Mouse (Mus musculus) stomach, embryonic 15.5 days (tissue): Measurements from ENCODE around the gene Serpinb6b. TPM values are rescaled to one million over a fixed set of nuclear protein-coding genes. Genes with fewer than 3 reads are reported as not detected.
A peak's percentile ranks its signal among the peaks of the same experiment; 100 is the strongest.

ENCODE experiments used
- ATAC-seq: fragments of 200-750 bp; cut with Nextera tagmentation; 2 replicates; pipeline ENCODE4 v1.8.0; 2017; ENCODE audit warnings: low read depth, moderate number of reproducible peaks, moderate TSS enrichment; ENCODE audit not compliant: insufficient read depth, low FRiP score
- H3K27ac ChIP-seq: fragments of 300-500 bp; sonication (generic); 2 replicates; pipeline ENCODE4 v1.5.1; 2015; ENCODE audit warnings: mild to moderate bottlenecking, inconsistent platforms
- H3K27me3 ChIP-seq: fragments of 300-500 bp; sonication (generic); replicated peaks from 2 replicates; pipeline ENCODE4 v1.6.1; 2015; ENCODE audit warnings: inconsistent platforms
- H3K36me3 ChIP-seq: fragments of 300-500 bp; sonication (generic); 2 replicates; pipeline ENCODE4 v1.6.1; 2015; ENCODE audit warnings: inconsistent platforms
- H3K4me1 ChIP-seq: fragments of 300-500 bp; sonication (generic); 2 replicates; pipeline ENCODE4 v1.6.1; 2015; ENCODE audit warnings: inconsistent platforms
- H3K4me2 ChIP-seq: fragments of 300-500 bp; sonication (generic); 2 replicates; pipeline ENCODE4 v1.6.1; 2015; ENCODE audit warnings: mild to moderate bottlenecking, inconsistent platforms
- H3K4me3 ChIP-seq: fragments of 300-500 bp; sonication (generic); replicated peaks from 2 replicates; pipeline ENCODE4 v1.5.1; 2015; ENCODE audit warnings: inconsistent platforms
- H3K9ac ChIP-seq: fragments of 300-500 bp; sonication (generic); 2 replicates; pipeline ENCODE4 v1.6.1; 2015; ENCODE audit warnings: inconsistent platforms
- H3K9me3 ChIP-seq: fragments of 300-500 bp; sonication (generic); 2 replicates; pipeline ENCODE4 v1.6.1; 2016; ENCODE audit warnings: inconsistent platforms
- WGBS: fragments of 180-500 bp; shearing (Covaris S2); methylation state at CpG from one replicate; pipeline ENCODE4 v1.1.7; 2015; 5-methylcytosine and 5-hydroxymethylcytosine counted together
- polyA plus RNA-seq: library from polyadenylated mRNA; unstranded; fragments of >200 nt; fragmentation: Nextera tagmentation; extraction: Ambion mirVana; gene quantifications from 2 replicates; pipeline ENCODE4 v1.2.1, GENCODE M21; 2015

The Serpinb6b gene
- polyA plus RNA-seq, 1 experiment from 2014 or later = 5.7 TPM

DNA sequence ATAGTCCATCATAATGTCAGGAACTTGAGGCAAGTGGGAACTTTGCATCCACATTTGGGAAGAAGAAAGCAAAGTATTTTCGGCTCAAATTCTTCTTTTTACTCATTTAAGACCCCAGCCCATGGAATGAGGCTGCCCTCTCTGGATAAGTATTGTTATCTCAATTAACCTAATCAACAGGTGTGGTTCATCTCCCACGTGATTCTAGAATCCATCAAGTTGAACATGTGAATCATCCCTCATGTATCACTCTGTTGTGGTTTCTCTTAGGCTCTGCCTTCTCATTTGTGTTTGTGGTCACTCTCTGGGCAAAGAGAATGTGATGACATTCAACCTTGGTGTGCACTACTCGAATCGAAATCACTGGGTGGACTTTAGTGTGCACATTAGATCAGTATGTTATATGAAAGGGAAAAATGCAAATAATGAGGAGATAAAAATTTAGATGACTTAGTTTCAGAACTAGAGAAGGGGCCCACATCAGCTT, 17.6 kb downstream of the Serpinb6b start:
- no peaks in the 10 kb centered on the region for H3K4me1 ChIP-seq
- no peak for ATAC-seq
- H3K4me3 ChIP-seq = no peak overlapping the region
- no peak overlapping the region for H3K27ac ChIP-seq
- no peak overlapping the region for H3K4me2 ChIP-seq
- no peaks in the 10 kb centered on the region for H3K36me3 ChIP-seq
- no peaks in the 10 kb centered on the region for H3K27me3 ChIP-seq
- WGBS = 85% methylated on average over 4 of the region's 4 CpGs
- H3K9me3 ChIP-seq = no peaks in the 10 kb centered on the region
- no peak overlapping the region for H3K9ac ChIP-seq

DNA sequence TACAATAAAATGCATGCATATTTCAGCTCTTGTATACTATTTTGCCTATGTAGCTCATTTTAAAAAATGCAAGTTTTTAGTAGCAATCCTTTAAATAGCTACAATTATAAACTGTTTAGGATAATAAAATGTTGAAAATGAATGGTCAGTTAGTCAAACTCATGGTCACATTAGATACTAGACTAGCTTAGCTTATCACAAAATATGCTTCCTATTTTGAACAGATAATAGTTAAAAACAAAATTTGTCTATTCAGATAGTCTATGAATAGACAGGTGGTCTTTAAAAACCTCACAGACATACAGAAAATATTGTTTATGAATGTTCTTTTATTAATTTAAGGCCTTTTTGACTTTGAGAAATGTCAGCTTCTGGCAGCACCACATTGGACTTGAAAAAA, 21.2 kb downstream of the Serpinb6b start:
- no peaks in the 10 kb centered on the region for H3K9me3 ChIP-seq
- no peak overlapping the region for H3K4me2 ChIP-seq
- H3K36me3 ChIP-seq = no peaks in the 10 kb centered on the region
- H3K27ac ChIP-seq = no peak overlapping the region
- H3K9ac ChIP-seq = no peak overlapping the region
- no peak for ATAC-seq
- H3K4me3 ChIP-seq = no peak overlapping the region
- no peaks in the 10 kb centered on the region for H3K4me1 ChIP-seq
- H3K27me3 ChIP-seq = no peaks in the 10 kb centered on the region

DNA sequence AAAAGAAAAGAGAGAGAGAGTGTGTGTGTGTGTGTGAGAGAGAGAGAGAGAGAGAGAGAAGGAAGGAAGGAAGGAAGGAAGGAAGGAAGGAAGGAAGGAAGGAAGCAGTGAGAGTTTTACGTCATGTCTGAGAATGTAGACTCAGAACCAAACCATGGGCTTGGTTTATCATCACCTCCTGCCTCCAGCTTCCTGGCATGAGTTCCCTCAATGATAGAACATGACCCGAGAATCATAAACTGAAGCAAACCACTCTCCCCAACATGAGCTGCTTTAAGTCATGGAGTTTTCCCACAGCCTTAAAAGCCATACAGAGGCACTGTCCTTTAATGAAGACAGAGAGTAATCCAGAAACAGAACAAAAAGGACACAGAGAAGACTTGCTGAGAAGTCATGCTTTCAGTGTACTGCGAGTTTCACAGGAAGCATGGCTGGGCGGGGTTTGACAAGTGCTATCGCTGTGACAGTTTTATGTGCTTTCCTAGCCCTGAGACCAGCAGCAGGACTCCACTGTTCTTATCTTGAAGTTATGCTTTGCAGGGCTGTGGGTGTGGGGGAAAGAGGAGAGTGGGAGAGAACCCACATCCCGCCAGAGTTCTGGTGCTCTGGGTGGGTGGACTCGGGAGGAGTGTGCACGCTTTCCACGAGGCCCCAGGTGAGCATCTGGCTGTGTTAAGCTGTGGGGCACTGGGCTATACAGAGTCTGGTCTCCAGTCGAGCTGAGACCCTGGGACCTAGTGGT, 28.3 kb downstream of the Serpinb6b start:
- no peak overlapping the region for H3K4me2 ChIP-seq
- peak; percentile 94 for ATAC-seq
- no peaks in the 10 kb centered on the region for H3K27me3 ChIP-seq
- H3K4me1 ChIP-seq = 0 out of 2 replicates have a peak, but pooled peaks cover 2% of the 10 kb centered on the region
- no peaks in the 10 kb centered on the region for H3K36me3 ChIP-seq
- H3K27ac ChIP-seq = no peak overlapping the region
- H3K9me3 ChIP-seq = no peaks in the 10 kb centered on the region
- 51% methylated on average over 10 of the region's 10 CpGs for WGBS
- no peak overlapping the region for H3K9ac ChIP-seq
- H3K4me3 ChIP-seq = no peak overlapping the region

DNA sequence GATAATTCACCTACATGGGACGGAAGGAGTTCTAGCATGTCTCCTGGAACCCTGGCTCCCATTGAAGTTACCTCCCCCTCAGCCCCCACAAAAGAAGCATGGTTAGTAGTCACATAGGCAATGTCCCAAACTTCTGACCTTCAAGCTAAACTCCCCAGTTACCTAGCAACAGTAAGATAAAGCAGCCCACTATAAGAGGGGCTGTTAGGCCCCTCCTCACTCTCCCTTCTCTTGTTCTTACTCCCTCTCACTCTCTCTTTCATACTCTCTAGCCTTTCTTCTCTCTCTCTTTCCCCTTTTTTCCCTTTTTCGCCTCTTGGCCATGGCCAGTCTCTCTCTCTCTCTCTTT, 28.9 kb downstream of the Serpinb6b start:
- no peaks in the 10 kb centered on the region for H3K36me3 ChIP-seq
- no peak overlapping the region for H3K4me2 ChIP-seq
- 77% methylated on average over 2 of the region's 2 CpGs for WGBS
- H3K4me3 ChIP-seq = no peak overlapping the region
- H3K9ac ChIP-seq = no peak overlapping the region
- no peaks in the 10 kb centered on the region for H3K27me3 ChIP-seq
- H3K27ac ChIP-seq = no peak overlapping the region
- H3K9me3 ChIP-seq = no peaks in the 10 kb centered on the region
- H3K4me1 ChIP-seq = 0 out of 2 replicates have a peak, but pooled peaks cover 2% of the 10 kb centered on the region
- ATAC-seq = no peak

DNA sequence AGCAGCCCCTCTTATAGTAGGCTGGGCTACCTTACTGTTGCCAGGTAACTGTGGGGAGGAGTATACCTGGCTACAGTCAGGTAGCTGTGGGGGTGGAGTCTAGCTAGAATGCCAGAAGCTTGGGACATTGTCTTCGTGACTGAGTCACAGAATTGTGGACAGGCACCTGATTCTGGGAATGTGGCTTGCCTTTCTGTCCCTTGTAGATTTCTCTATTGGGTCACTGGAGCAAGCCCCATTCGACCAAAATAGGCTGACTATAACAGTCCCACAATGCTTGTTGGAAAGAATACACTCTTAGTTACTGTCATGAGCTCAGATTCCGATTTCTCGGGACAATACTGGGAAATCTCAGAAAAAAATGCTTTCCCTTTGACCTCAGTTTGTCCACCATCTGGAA, 30.0 kb downstream of the Serpinb6b start:
- WGBS = 64% methylated on average over 4 of the region's 4 CpGs
- Histone ChIP-seq H3K4me1 (0 out of 2 replicates have a peak, but pooled peaks cover 2% of the 10 kb centered on the region), H3K27ac (no peak overlapping the region), H3K4me2 (no peak overlapping the region), H3K4me3 (no peak overlapping the region), H3K9ac (no peak overlapping the region), H3K9me3 (no peaks in the 10 kb centered on the region), H3K27me3 (no peaks in the 10 kb centered on the region), H3K36me3 (no peaks in the 10 kb centered on the region)
- ATAC-seq = no peak

DNA sequence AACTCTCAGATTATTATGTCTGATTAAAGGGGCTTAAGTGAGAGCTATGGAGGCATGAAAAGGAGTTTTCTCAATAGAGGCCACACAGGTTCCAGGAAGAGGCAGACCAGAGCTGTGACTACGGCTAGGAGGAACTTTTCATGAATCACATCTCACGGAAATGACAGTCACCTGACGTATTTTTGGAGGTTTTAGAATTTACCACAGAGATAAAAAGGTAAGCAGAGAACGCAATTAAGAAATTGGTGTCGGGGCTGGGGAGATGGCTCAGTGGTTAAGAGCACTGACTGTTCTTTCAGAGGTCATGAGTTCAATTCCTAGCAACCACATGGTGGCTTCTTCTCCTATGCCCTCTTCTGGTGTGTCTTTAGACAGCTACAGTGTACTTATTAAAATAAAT, 36.3 kb downstream of the Serpinb6b start:
- H3K9ac ChIP-seq = no peak overlapping the region
- no peak for ATAC-seq
- H3K27ac ChIP-seq = no peak overlapping the region
- H3K4me2 ChIP-seq = no peak overlapping the region
- H3K36me3 ChIP-seq = no peaks in the 10 kb centered on the region
- 88% methylated on average over 5 of the region's 5 CpGs for WGBS
- peaks cover 6% of the 10 kb centered on the region for H3K4me1 ChIP-seq
- H3K4me3 ChIP-seq = no peak overlapping the region
- H3K9me3 ChIP-seq = no peaks in the 10 kb centered on the region
- no peaks in the 10 kb centered on the region for H3K27me3 ChIP-seq

DNA sequence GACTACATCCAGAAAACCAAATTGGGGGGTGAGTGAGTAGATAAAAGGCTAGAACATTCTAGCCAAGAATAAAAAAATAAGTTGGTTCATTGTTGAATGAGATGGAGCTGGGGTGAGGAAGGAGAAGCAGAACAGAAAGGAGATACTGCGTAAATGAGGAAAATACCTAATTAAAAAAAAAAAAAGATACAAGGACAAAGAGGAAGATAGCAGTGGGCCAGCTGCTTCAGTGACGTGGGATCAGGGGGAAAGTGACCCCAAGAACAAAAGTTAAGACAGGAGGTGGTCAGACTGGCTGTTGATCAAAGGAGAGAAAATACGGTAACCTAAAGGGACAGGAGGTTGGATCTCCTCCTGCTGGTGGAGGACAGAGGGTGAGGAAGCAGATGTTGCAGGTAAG, 37.9 kb downstream of the Serpinb6b start, which contains the start of gene Serpinb9:
Gene Serpinb9, plus strand, starts transcription at position 301 of the 400 bp plus-strand sequence.
- Histone ChIP-seq H3K9ac (no peak within 1 kb of the TSS), H3K27ac (peak within 1 kb of the TSS; percentile 87), H3K27me3 (no peaks in the 10 kb centered on the region), H3K4me3 (peak within 1 kb of the TSS; percentile 40), H3K9me3 (no peaks in the 10 kb centered on the region), H3K4me2 (peak within 1 kb of the TSS; percentile 56), H3K4me1 (peaks cover 6% of the 10 kb centered on the region), H3K36me3 (no peaks in the 10 kb centered on the region)
- ATAC-seq = no peak
- 90% methylated on average over 3 of the region's 3 CpGs for WGBS

DNA sequence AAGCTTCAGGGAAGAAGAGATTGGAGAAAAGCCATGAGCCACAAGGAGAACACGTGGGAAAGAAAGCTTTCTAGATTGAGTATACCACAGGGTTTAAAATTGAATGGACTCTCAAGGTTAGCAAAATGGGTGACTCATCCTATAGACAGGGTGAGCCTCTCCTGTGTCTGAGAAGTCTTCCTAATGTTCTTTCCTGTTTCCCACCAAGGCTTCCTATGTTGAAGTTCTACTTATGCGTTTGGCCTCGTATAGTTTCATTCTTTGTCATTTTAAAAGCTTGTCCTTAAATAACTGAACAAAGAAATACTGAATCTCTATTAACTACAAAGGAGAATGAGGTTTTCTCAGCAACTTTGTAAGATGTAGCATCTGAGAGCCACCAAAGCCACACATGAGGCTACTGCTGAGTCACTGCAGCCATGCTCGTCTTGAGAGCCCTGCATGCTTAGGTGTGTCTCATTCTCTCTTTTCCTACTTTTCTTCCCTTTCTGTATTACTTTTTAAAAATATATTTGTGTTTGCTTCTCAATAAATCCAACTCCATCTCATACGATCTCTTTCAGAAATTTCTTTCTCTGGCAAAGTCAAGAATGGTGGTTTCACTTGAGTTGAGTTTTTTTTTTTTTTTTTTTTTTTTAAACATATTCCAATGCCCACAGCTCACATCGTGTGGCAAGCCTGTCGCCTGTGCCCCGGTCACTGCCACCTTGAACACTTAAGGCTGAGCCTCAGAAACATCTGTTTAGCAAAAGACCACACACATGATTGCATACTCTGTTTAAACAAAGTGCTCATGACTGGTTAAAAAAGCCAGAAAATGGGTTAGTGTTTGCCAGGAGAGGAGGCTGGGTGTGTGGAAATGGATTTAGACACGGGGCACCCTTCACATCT, 38.8 kb downstream of the Serpinb6b start:
- H3K9me3 ChIP-seq = no peaks in the 10 kb centered on the region
- no peak; the same call in 1 of the 2 replicates for ATAC-seq
- no peaks in the 10 kb centered on the region for H3K36me3 ChIP-seq
- peak overlapping the region; percentile 56 for H3K4me2 ChIP-seq
- H3K27ac ChIP-seq = peak overlapping the region; percentile 87
- peaks cover 6% of the 10 kb centered on the region for H3K4me1 ChIP-seq
- H3K9ac ChIP-seq = no peak overlapping the region
- H3K4me3 ChIP-seq = peak overlapping the region; percentile 40
- H3K27me3 ChIP-seq = no peaks in the 10 kb centered on the region
- 46% methylated on average over 9 of the region's 9 CpGs for WGBS

DNA sequence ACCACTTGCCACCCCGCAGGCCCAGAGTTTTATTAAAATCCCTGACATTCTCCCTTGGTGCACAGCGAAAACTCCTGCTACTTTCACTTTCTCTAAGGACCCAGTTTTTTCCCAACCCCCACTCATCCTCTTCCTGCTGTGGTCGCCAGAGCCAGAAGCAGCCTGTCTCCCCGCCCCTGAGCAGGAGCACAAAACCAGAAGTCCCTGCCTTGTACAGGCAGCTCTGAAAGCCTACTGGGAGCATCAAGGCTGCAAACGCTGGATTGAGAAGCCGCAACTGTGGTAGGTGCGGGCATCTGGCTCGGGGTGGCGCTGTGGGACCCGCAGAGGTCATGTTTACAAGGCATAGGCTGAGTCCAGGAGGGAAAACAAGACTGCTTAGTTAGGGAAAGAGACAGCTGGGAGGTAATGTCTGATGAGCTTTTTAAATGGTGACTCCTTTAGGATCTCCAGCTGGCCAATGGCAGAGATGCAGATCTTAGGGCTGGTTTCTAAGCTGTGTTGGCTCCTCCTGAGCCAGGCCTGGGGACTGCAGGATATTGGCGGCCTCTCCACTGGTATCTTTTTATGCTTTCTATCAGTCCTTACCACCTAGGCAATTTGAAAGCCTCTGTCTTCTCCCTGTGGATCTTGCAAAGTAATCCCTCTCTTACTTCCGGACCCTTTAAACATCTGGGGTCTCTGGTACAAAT, 39.6 kb downstream of the Serpinb6b start:
- Histone ChIP-seq H3K9me3 (no peaks in the 10 kb centered on the region), H3K9ac (0 out of 2 replicates have a peak overlapping the region, but pooled peaks have one; percentile 16), H3K4me1 (peaks cover 6% of the 10 kb centered on the region), H3K27me3 (no peaks in the 10 kb centered on the region), H3K4me2 (peak overlapping the region; percentile 56), H3K27ac (peak overlapping the region; percentile 87), H3K4me3 (peak overlapping the region; percentile 40), H3K36me3 (no peaks in the 10 kb centered on the region)
- peak; percentile 93 for ATAC-seq
- 10% methylated on average over 12 of the region's 12 CpGs for WGBS

DNA sequence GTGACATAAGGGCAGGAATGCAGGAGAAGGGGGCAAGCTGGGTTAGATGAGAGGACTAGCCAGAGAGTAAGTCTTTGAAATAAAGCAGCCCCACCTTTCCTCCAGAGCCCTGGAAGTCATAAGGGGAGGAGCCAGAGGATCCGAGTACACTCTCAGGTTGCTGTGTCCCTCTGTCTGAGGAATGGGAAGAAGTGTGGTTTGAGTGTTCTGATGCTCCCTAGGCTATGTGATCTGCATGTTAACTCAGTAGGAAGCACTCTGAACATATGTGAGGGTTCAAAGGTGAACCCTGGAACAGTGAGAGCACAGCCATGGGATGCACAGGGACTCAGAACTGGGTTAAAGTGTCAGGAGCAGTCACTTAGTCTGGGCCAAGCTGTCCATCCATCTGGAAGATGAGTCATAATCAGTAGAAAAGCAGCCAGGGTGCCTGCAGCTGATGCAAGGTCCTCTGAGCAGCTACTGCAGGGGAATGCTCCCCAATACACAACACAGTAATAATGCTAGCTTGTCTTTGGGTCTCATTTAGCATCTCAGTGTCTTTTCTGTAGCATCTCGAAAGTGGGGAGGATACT, 40.6 kb downstream of the Serpinb6b start:
- Histone ChIP-seq H3K27me3 (no peaks in the 10 kb centered on the region), H3K4me3 (no peak overlapping the region), H3K27ac (no peak overlapping the region), H3K4me1 (peaks cover 6% of the 10 kb centered on the region), H3K4me2 (peak overlapping the region; percentile 56; the same call in 1 of the 2 replicates), H3K9me3 (no peaks in the 10 kb centered on the region), H3K9ac (no peak overlapping the region), H3K36me3 (no peaks in the 10 kb centered on the region)
- no peak for ATAC-seq
- WGBS = 60% methylated on average over 2 of the region's 2 CpGs

DNA sequence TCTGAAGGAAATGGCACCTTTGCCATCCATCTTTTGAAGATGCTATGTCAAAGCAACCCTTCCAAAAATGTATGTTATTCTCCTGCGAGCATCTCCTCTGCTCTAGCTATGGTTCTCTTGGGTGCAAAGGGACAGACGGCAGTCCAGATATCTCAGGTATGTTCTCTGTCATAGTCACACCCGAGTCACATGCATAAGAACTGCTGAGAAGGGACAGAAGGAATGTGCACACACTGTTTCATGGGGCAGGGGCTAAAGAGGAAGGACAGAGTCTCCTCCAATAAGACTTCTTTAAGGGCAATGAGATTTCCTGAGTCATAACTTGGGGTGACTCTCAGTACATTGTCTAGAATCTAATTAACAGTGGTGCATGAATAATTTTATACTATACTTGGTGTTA, 41.5 kb downstream of the Serpinb6b start:
- no peaks in the 10 kb centered on the region for H3K27me3 ChIP-seq
- no peak overlapping the region for H3K4me2 ChIP-seq
- H3K9me3 ChIP-seq = no peaks in the 10 kb centered on the region
- no peak overlapping the region for H3K27ac ChIP-seq
- 87% methylated on average over 3 of the region's 3 CpGs for WGBS
- H3K4me1 ChIP-seq = peaks cover 6% of the 10 kb centered on the region
- H3K4me3 ChIP-seq = no peak overlapping the region
- no peak overlapping the region for H3K9ac ChIP-seq
- no peaks in the 10 kb centered on the region for H3K36me3 ChIP-seq
- ATAC-seq = no peak
